Mouse (Mus musculus) C2C12 (cell line): ENCODE data around the gene Pjvk. TPM values are rescaled to one million over a fixed set of nuclear protein-coding genes. Genes with fewer than 3 reads are reported as not detected.

Experiments used
- H3K27me3 ChIP-seq: one replicate; pipeline ENCODE4 v1.6.1; 2011; ENCODE audit not compliant: control insufficient read depth, insufficient read depth, insufficient read length
- H3K36me3 ChIP-seq: one replicate; pipeline ENCODE4 v1.6.1; 2011; ENCODE audit not compliant: control insufficient read depth, insufficient read depth
- H3K4me3 ChIP-seq: one replicate; pipeline ENCODE4 v1.5.1; 2011; ENCODE audit warnings: mild to moderate bottlenecking, control low read depth; ENCODE audit not compliant: poor library complexity, insufficient read depth, severe bottlenecking
- H3K79me2 ChIP-seq: one replicate; pipeline ENCODE4 v1.6.1; 2011; ENCODE audit not compliant: control insufficient read depth, insufficient read depth
- H3K79me3 ChIP-seq: one replicate; pipeline ENCODE4 v1.6.1; 2011; ENCODE audit warnings: low read depth, control low read depth
- H3ac ChIP-seq: one replicate; pipeline ENCODE3; 2011; ENCODE audit warnings: low read depth; ENCODE audit not compliant: control insufficient read depth, insufficient read length
- CEBPB ChIP-seq: IDR thresholded peaks from one replicate; pipeline ENCODE4 v1.6.1; 2011; ENCODE audit warnings: low read depth, mild to moderate bottlenecking, control low read depth, moderate library complexity
- CTCF ChIP-seq: IDR thresholded peaks from one replicate; pipeline ENCODE4 v1.5.1; 2011; ENCODE audit not compliant: control insufficient read depth, insufficient read depth, insufficient read length
- FOSL1 ChIP-seq: IDR thresholded peaks from one replicate; pipeline ENCODE4 v1.8.0; 2011; ENCODE audit warnings: mild to moderate bottlenecking, low read length; ENCODE audit not compliant: poor library complexity, insufficient read depth, severe bottlenecking
- MAX ChIP-seq: IDR thresholded peaks from one replicate; pipeline ENCODE4 v1.6.1; 2011; ENCODE audit warnings: mild to moderate bottlenecking, control low read depth
- MYOD1 ChIP-seq: IDR thresholded peaks from one replicate; pipeline ENCODE4 v1.6.1; 2011; ENCODE audit warnings: low read depth; ENCODE audit not compliant: control insufficient read depth, insufficient read length
- MYOG ChIP-seq: IDR thresholded peaks from one replicate; pipeline ENCODE4 v1.6.1; 2011; ENCODE audit not compliant: control insufficient read depth, insufficient read length; ENCODE audit errors: extremely low read depth
- USF1 ChIP-seq: IDR thresholded peaks from one replicate; pipeline ENCODE4 v1.6.1; 2011; ENCODE audit warnings: low read depth, mild to moderate bottlenecking, control low read depth, moderate library complexity
- long read RNA-seq, 2 experiments: library from polyadenylated mRNA; unstranded; transcript quantifications; one replicate each; pipeline ENCODE4 v2.0.0; 2019 to 2020
- polyA plus RNA-seq: library from polyadenylated mRNA; unstranded; fragments of >200 nt; fragmentation: generic; extraction: Trizol; gene quantifications from one replicate; pipeline ENCODE4 v1.2.1, GENCODE M21; 2012; ENCODE audit warnings: missing spikeins

The Pjvk gene
- polyA plus RNA-seq: 0.05 TPM
- long read RNA-seq, experiment 1: 0 reads
- long read RNA-seq, experiment 2: 0 reads

DNA sequence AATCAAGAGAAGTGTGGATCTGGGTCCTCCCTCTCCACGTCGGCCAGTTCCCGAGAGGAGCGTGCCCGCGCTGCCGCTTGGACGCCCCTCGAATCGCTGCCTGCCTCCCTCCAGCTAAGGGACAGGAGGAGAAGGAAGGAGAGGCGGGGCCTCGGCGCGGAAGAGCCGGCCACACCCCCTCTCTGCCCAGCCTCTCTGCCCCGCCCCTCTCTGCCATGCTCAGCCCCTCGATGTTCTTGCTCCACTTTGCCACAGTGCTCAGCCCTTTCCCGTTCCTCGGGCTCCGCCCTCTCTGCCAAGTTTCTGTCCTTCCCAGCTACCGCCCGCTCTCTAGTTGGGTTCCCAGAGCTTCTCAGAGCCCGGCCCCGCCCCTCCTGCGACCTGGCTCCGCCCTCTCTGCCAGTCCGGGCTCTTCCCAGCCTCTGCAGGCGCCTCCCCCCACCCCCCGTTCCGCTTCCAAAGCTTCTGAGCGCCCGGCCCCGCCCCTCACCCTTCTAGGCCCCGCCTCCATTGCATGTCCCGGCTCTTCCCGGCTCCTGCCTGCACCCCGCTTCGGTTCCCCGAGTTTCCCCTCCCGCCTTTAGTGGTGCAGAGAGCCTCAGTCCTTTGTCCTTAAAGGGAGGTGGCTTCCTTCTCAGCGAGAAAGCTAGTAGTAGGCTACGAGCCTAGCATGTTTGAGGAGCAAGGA is at the start of gene Pjvk, which contains the start of gene Prkra:
Pjvk (plus strand) TSS at position 594 of the 688 bp plus-strand sequence.
Prkra (minus strand) TSS at position 133 of the 688 bp plus-strand sequence.
- peak within 1 kb of the TSS; percentile 52 for H3K4me3 ChIP-seq
- peaks cover 3% of the 10 kb centered on the region for H3K36me3 ChIP-seq
- peaks cover 8% of the 10 kb centered on the region for H3K79me2 ChIP-seq
- TF ChIP-seq CTCF (no peak), CEBPB (no peak), MYOG (no peak)
- peak within 1 kb of the TSS; percentile 83 for H3ac ChIP-seq
- H3K27me3 ChIP-seq: no peaks in the 10 kb centered on the region
- no peaks in the 10 kb centered on the region for H3K79me3 ChIP-seq

DNA sequence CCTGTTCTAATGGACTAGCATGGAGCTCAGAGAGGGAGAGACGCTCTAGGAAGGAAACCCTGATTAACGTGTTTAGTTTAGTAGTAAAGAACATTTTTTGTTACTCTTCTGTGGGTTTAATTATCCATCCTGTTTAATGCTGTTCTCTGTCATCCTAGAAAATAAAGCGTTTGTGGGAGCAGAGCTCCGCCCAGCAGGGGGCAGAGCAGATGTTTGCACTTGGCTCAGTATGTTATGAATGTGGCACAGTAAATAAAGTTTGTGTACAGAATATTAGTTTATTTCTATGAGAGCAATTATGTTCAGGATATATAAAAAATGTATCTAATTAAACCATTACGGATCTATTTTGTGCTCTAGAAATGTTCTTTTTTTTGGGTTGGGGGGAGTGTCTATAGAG is 49.1 kb upstream of the Pjvk start:
- TF ChIP-seq MAX (no peak), CTCF (no peak), USF1 (no peak), CEBPB (no peak), FOSL1 (no peak), MYOD1 (no peak), MYOG (no peak)
- Histone ChIP-seq H3ac (no peak overlapping the region), H3K79me2 (no peaks in the 10 kb centered on the region), H3K27me3 (no peaks in the 10 kb centered on the region), H3K79me3 (no peaks in the 10 kb centered on the region), H3K36me3 (no peaks in the 10 kb centered on the region), H3K4me3 (no peak overlapping the region)

DNA sequence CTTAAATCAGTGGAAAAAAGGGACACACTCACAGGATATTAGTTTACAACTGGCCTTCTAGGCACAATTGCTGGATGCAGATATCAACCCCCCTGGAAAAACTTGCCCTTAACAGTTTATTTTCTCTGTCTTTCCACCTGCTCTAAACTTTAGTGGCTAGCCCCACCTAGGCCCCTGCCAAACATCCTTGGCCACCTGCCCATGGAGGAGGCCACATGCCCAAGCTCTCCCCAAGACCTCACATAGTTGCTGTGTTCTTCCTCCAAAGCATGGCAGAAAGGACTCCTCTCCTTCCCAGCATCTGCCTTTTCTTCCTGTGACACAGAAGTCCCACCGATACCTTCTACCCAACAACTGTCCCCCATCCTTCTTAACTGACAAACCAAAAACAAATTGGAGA is 46.0 kb upstream of the Pjvk start:
- H3K79me2 ChIP-seq: no peaks in the 10 kb centered on the region
- H3K79me3 ChIP-seq: no peaks in the 10 kb centered on the region
- no peak overlapping the region for H3K4me3 ChIP-seq
- no peak overlapping the region for H3ac ChIP-seq
- H3K27me3 ChIP-seq: no peaks in the 10 kb centered on the region
- TF ChIP-seq MYOG (no peak), USF1 (no peak), CTCF (no peak), CEBPB (no peak), FOSL1 (no peak)
- H3K36me3 ChIP-seq: no peaks in the 10 kb centered on the region

DNA sequence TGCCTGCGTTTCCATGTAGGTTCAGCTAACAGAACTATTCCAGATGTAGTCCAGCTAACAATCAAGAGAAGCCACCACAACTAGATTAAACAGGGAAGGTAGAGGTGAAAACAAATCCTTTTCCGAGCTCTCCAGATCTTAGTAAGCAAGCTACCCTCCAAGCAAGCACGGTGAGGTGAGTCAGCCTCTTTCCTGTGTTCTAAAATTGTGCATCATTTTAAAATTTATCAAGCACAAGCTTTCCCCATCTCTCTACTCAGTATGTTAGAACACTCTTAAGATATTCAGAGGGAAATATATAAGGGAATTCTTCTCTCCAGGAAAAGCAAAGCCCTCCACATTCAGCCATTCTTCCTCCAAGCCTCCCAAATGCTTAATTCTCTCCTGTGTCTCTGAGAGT is 41.6 kb upstream of the Pjvk start:
- Histone ChIP-seq H3K27me3 (no peaks in the 10 kb centered on the region), H3K36me3 (no peaks in the 10 kb centered on the region), H3K79me3 (no peaks in the 10 kb centered on the region), H3K79me2 (no peaks in the 10 kb centered on the region), H3ac (no peak overlapping the region), H3K4me3 (no peak overlapping the region)
- TF ChIP-seq MYOD1: no peak
- no peak for TF ChIP-seq MAX
- no peak for TF ChIP-seq MYOG
- TF ChIP-seq CTCF: no peak

DNA sequence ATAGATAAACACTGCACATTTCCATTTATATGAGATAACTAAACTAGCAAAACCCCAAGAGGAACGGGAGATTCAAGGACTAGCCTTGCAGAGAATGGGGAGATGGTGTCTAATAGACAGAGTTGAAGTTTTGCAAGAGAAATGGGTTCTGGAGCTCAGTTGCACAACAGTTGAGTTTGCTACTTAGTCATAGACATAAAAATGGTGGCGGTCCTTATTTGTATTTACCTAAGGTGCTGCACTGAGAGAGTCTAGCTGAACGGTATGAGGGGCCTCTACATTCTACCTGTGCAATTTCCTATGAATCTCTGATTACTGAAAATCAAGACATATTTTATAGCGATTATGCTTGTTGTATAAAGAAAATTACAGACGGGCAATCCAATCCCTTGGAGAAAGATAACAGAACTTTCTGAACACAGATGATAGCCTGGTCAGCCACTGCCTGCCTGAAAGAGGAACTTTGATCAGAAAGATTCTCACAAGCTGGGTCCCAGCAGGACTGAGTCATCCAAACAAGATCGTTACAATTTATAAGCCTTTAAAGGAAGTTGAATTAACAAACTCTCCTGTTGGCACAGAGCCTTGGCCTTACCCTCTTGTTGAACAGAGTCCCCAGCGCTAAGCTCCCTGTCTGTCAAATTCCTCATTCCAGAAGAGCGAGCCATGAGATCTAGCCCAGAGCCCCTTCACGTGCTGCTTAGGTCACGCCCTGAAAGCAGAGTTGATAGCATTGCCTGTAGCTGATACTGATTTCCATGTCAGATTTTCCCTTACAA is 37.8 kb upstream of the Pjvk start:
- TF ChIP-seq MYOD1 (no peak), USF1 (peak; percentile 28)
- no peaks in the 10 kb centered on the region for H3K36me3 ChIP-seq
- no peaks in the 10 kb centered on the region for H3K27me3 ChIP-seq
- no peak overlapping the region for H3K4me3 ChIP-seq
- H3K79me3 ChIP-seq: no peaks in the 10 kb centered on the region
- H3ac ChIP-seq: no peak overlapping the region
- no peaks in the 10 kb centered on the region for H3K79me2 ChIP-seq

DNA sequence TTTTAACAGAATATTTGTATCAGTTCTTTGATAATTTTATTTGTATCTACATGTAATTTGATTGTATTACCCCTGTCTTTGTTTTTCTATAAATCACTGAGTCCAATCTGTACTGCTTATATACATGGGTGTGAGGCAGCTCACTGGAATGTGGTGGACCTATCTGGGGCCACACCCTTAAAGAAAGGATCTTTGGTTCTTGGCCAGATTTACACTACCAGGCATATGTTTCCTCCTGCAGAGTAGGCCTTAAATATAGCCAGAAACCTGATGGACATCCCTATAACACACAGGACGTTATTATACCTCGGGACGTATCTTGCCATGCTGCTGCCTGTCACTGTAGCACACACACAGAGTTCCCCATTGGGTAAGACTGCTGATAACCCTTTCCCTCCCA is 36.3 kb upstream of the Pjvk start:
- H3K36me3 ChIP-seq: no peaks in the 10 kb centered on the region
- TF ChIP-seq MYOG (no peak), MYOD1 (no peak), CEBPB (no peak)
- H3K79me2 ChIP-seq: no peaks in the 10 kb centered on the region
- no peak overlapping the region for H3ac ChIP-seq
- H3K4me3 ChIP-seq: no peak overlapping the region
- no peaks in the 10 kb centered on the region for H3K27me3 ChIP-seq
- no peaks in the 10 kb centered on the region for H3K79me3 ChIP-seq
